Mouse (Mus musculus) MEL (cell line): ENCODE results near the gene Mettl26. TPM values are rescaled to one million over a fixed set of nuclear protein-coding genes. Genes with fewer than 3 reads are reported as not detected.

ENCODE experiments used
- DNase-seq: peaks from one replicate; pipeline ENCODE4 v3.0.0; 2011; ENCODE audit warnings: low read depth, low spot score
- H3K27ac ChIP-seq: 2 replicates; pipeline ENCODE4 v1.5.1; 2012; ENCODE audit warnings: low read depth, mild to moderate bottlenecking, control low read depth, low read length, moderate library complexity; ENCODE audit not compliant: control insufficient read depth
- H3K27me3 ChIP-seq, 2 experiments: fragments of 150-350 bp in 1 of 2; sonication (generic) in 1 of 2; 2 replicates each; pipeline ENCODE4 v1.6.1; 2012; ENCODE audit warnings: low read length in 2 of 2, mild to moderate bottlenecking in 2 of 2, improper control_type of control experiment in 1 of 2, moderate library complexity in 1 of 2; ENCODE audit not compliant: insufficient read depth in 2 of 2, control insufficient read depth in 1 of 2
- H3K36me3 ChIP-seq, 2 experiments: 2 replicates each; pipeline ENCODE4 v1.6.1; 2012 to 2014; ENCODE audit warnings: low read length in 2 of 2, improper control_type of control experiment in 1 of 2, inconsistent platforms in 1 of 2, mild to moderate bottlenecking in 1 of 2; ENCODE audit not compliant: insufficient read depth in 2 of 2, control insufficient read depth in 1 of 2
- H3K4me1 ChIP-seq, 2 experiments: fragments of 150-350 bp in 1 of 2; sonication (generic) in 1 of 2; 2 replicates each; pipeline ENCODE4 v1.6.1; 2012; ENCODE audit warnings: low read length in 2 of 2, improper control_type of control experiment in 1 of 2, mild to moderate bottlenecking in 1 of 2; ENCODE audit not compliant: insufficient read depth in 2 of 2, control insufficient read depth in 1 of 2
- H3K4me3 ChIP-seq, 2 experiments: fragments of 150-350 bp in 1 of 2; sonication (generic) in 1 of 2; 2 replicates each; pipeline ENCODE4 v1.5.1; 2012; ENCODE audit warnings: low read depth in 2 of 2, low read length in 2 of 2, mild to moderate bottlenecking in 2 of 2, moderate library complexity in 2 of 2, control low read depth in 1 of 2, improper control_type of control experiment in 1 of 2; ENCODE audit not compliant: control insufficient read depth in 1 of 2, insufficient read depth in 1 of 2
- H3K79me2 ChIP-seq: 2 replicates; pipeline ENCODE4 v1.6.1; 2012; ENCODE audit warnings: mild to moderate bottlenecking, low read length, moderate library complexity; ENCODE audit not compliant: control insufficient read depth, poor library complexity, insufficient read depth
- H3K9ac ChIP-seq: 2 replicates; pipeline ENCODE4 v1.6.1; 2012; ENCODE audit warnings: low read depth, mild to moderate bottlenecking, control low read depth, low read length, moderate library complexity; ENCODE audit not compliant: control insufficient read depth, poor library complexity, severe bottlenecking
- H3K9me3 ChIP-seq: fragments of 150-350 bp; sonication (generic); replicated peaks from 2 replicates; pipeline ENCODE4 v1.6.1; 2012; ENCODE audit warnings: mild to moderate bottlenecking, low read length, improper control_type of control experiment, moderate library complexity; ENCODE audit not compliant: insufficient read depth
- BHLHE40 ChIP-seq: IDR thresholded peaks from 2 replicates; pipeline ENCODE4 v1.6.1; 2012; ENCODE audit warnings: low read depth, mild to moderate bottlenecking, inconsistent platforms, low read length, improper control_type of control experiment, borderline replicate concordance
- CHD1 ChIP-seq: IDR thresholded peaks from 2 replicates; pipeline ENCODE4 v1.6.1; 2012; ENCODE audit warnings: low read depth, mild to moderate bottlenecking, inconsistent platforms, low read length, improper control_type of control experiment
- CHD2 ChIP-seq: IDR thresholded peaks from 2 replicates; pipeline ENCODE4 v1.6.1; 2011; ENCODE audit warnings: low read length, improper control_type of control experiment
- CTCF ChIP-seq, 3 experiments: IDR thresholded peaks in 2 of 3; conservative IDR thresholded peaks in 1 of 3; 2 replicates each; pipeline ENCODE4 v1.5.1; 2011 to 2012; ENCODE audit warnings: low read length in 3 of 3, low read depth in 2 of 3, mild to moderate bottlenecking in 2 of 3, improper control_type of control experiment in 1 of 3, inconsistent platforms in 1 of 3, mixed read lengths in 1 of 3, moderate library complexity in 1 of 3; ENCODE audit not compliant: control insufficient read depth in 1 of 3, insufficient read depth in 1 of 3, poor library complexity in 1 of 3, severe bottlenecking in 1 of 3
- E2F4 ChIP-seq: IDR thresholded peaks from 2 replicates; pipeline ENCODE4 v1.6.1; 2011; ENCODE audit warnings: low read depth, low read length, improper control_type of control experiment, borderline replicate concordance
- ELF1 ChIP-seq: IDR thresholded peaks from 2 replicates; pipeline ENCODE4 v1.6.1; 2014; ENCODE audit warnings: low read depth, mild to moderate bottlenecking, inconsistent platforms, low read length, improper control_type of control experiment, moderate library complexity
- EP300 ChIP-seq, 2 experiments: IDR thresholded peaks; 2 replicates each; pipeline ENCODE4 v1.6.1; 2011; ENCODE audit warnings: improper control_type of control experiment in 2 of 2, low read length in 2 of 2, low read depth in 1 of 2, mild to moderate bottlenecking in 1 of 2
- ETS1 ChIP-seq: IDR thresholded peaks from 2 replicates; pipeline ENCODE4 v1.6.1; 2012; ENCODE audit warnings: low read depth, mild to moderate bottlenecking, inconsistent platforms, low read length, improper control_type of control experiment, moderate library complexity
- GABPA ChIP-seq: IDR thresholded peaks from 2 replicates; pipeline ENCODE4 v1.6.1; 2012; ENCODE audit warnings: low read depth, mild to moderate bottlenecking, inconsistent platforms, low read length, improper control_type of control experiment, moderate library complexity
- GATA1 ChIP-seq: IDR thresholded peaks from 2 replicates; pipeline ENCODE4 v1.6.1; 2011; ENCODE audit warnings: low read depth, low read length, improper control_type of control experiment
- HCFC1 ChIP-seq: IDR thresholded peaks from 2 replicates; pipeline ENCODE4 v1.6.1; 2012; ENCODE audit warnings: low read depth, mild to moderate bottlenecking, inconsistent platforms, low read length, improper control_type of control experiment, moderate library complexity
- JUND ChIP-seq: IDR thresholded peaks from 2 replicates; pipeline ENCODE4 v1.6.1; 2011; ENCODE audit warnings: low read depth, mild to moderate bottlenecking, improper control_type of control experiment, low read length
- KAT2A ChIP-seq: conservative IDR thresholded peaks from 2 replicates; pipeline ENCODE4 v1.6.1; 2012; ENCODE audit warnings: low read depth, low read length, improper control_type of control experiment, inconsistent platforms
- MAFK ChIP-seq: IDR thresholded peaks from 2 replicates; pipeline ENCODE4 v1.6.1; 2011; ENCODE audit warnings: low read depth, mild to moderate bottlenecking, low read length, improper control_type of control experiment, borderline replicate concordance
- MAX ChIP-seq: IDR thresholded peaks from 2 replicates; pipeline ENCODE4 v1.6.1; 2011; ENCODE audit warnings: low read length, improper control_type of control experiment
- MEF2A ChIP-seq: IDR thresholded peaks from 2 replicates; pipeline ENCODE4 v1.6.1; 2014; ENCODE audit warnings: low read depth, mild to moderate bottlenecking, inconsistent platforms, low read length, improper control_type of control experiment; ENCODE audit not compliant: poor library complexity, insufficient replicate concordance, severe bottlenecking; ENCODE audit errors: extremely low read depth
- MYB ChIP-seq: IDR thresholded peaks from 2 replicates; pipeline ENCODE4 v1.6.1; 2011; ENCODE audit warnings: mild to moderate bottlenecking, low read depth, low read length, improper control_type of control experiment
- MYC ChIP-seq: IDR thresholded peaks from 2 replicates; pipeline ENCODE4 v1.6.1; 2011; ENCODE audit warnings: low read depth, mild to moderate bottlenecking, low read length, improper control_type of control experiment, moderate library complexity
- NELFE ChIP-seq: IDR thresholded peaks from 2 replicates; pipeline ENCODE4 v1.6.1; 2011; ENCODE audit warnings: low read depth, low read length, improper control_type of control experiment
- NRF1 ChIP-seq: IDR thresholded peaks from 2 replicates; pipeline ENCODE4 v1.6.1; 2014; ENCODE audit warnings: low read depth, mild to moderate bottlenecking, inconsistent platforms, low read length, improper control_type of control experiment, moderate library complexity; ENCODE audit not compliant: poor library complexity, insufficient read depth, severe bottlenecking
- POLR2A ChIP-seq, 2 experiments: IDR thresholded peaks; 2 replicates each; pipeline ENCODE4 v1.6.1; 2011 to 2012; ENCODE audit warnings: low read length in 2 of 2, mild to moderate bottlenecking in 2 of 2, control low read depth in 1 of 2, improper control_type of control experiment in 1 of 2, low read depth in 1 of 2, moderate library complexity in 1 of 2; ENCODE audit not compliant: control insufficient read depth in 1 of 2, insufficient read depth in 1 of 2, poor library complexity in 1 of 2
- POLR2AphosphoS2 ChIP-seq: IDR thresholded peaks from 2 replicates; pipeline ENCODE4 v1.6.1; 2011; ENCODE audit warnings: low read length, improper control_type of control experiment
- RAD21 ChIP-seq: IDR thresholded peaks from 2 replicates; pipeline ENCODE4 v1.6.1; 2011; ENCODE audit warnings: mild to moderate bottlenecking, low read depth, low read length, improper control_type of control experiment
- RCOR1 ChIP-seq: IDR thresholded peaks from 2 replicates; pipeline ENCODE4 v1.6.1; 2012; ENCODE audit warnings: low read depth, mild to moderate bottlenecking, inconsistent platforms, low read length, improper control_type of control experiment
- SIN3A ChIP-seq: IDR thresholded peaks from 2 replicates; pipeline ENCODE4 v1.6.1; 2012; ENCODE audit warnings: low read length, improper control_type of control experiment, inconsistent platforms
- SMC3 ChIP-seq: IDR thresholded peaks from 2 replicates; pipeline ENCODE4 v1.6.1; 2011; ENCODE audit warnings: low read depth, low read length, improper control_type of control experiment
- TAL1 ChIP-seq: IDR thresholded peaks from 2 replicates; pipeline ENCODE4 v1.6.1; 2012; ENCODE audit warnings: mild to moderate bottlenecking, inconsistent platforms, low read length, moderate library complexity, mixed read lengths
- TBP ChIP-seq: IDR thresholded peaks from 2 replicates; pipeline ENCODE4 v1.8.0; 2011; ENCODE audit warnings: low read depth, low read length, improper control_type of control experiment
- TCF12 ChIP-seq: IDR thresholded peaks from 2 replicates; pipeline ENCODE4 v1.6.1; 2014; ENCODE audit warnings: low read depth, mild to moderate bottlenecking, inconsistent platforms, low read length, improper control_type of control experiment, moderate library complexity
- UBTF ChIP-seq: IDR thresholded peaks from 2 replicates; pipeline ENCODE4 v1.6.1; 2012; ENCODE audit warnings: low read depth, mild to moderate bottlenecking, inconsistent platforms, low read length, improper control_type of control experiment, moderate library complexity, borderline replicate concordance; ENCODE audit not compliant: insufficient read depth
- USF1 ChIP-seq: IDR thresholded peaks from 2 replicates; pipeline ENCODE4 v1.6.1; 2014; ENCODE audit warnings: low read depth, mild to moderate bottlenecking, inconsistent platforms, low read length, improper control_type of control experiment, moderate library complexity
- ZC3H11A ChIP-seq: IDR thresholded peaks from 2 replicates; pipeline ENCODE4 v1.6.1; 2012; ENCODE audit warnings: low read depth, mild to moderate bottlenecking, inconsistent platforms, low read length, improper control_type of control experiment
- ZKSCAN1 ChIP-seq: IDR thresholded peaks from 2 replicates; pipeline ENCODE4 v1.6.1; 2012; ENCODE audit warnings: low read depth, mild to moderate bottlenecking, inconsistent platforms, low read length, improper control_type of control experiment, moderate library complexity
- ZMIZ1 ChIP-seq: IDR thresholded peaks from 2 replicates; pipeline ENCODE4 v1.6.1; 2012; ENCODE audit warnings: low read depth, mild to moderate bottlenecking, inconsistent platforms, low read length, improper control_type of control experiment, moderate library complexity
- ZNF384 ChIP-seq: IDR thresholded peaks from 2 replicates; pipeline ENCODE4 v1.6.1; 2012; ENCODE audit warnings: low read depth, mild to moderate bottlenecking, inconsistent platforms, low read length, improper control_type of control experiment
- polyA plus RNA-seq, 2 experiments: library from polyadenylated mRNA; stranded (reverse) in 1 of 2; unstranded in 1 of 2; fragments of >175 nt in 1 of 2; fragments of >200 nt in 1 of 2; gene quantifications; 2 replicates each; pipeline versions ENCODE4 v1.2.1 to v1.2.4; 2012; ENCODE audit warnings: low replicate concordance in 2 of 2, low read depth in 1 of 2; ENCODE audit not compliant: insufficient read length in 2 of 2, insufficient read depth in 1 of 2, missing spikeins in 1 of 2
- total RNA-seq: library from RNA; depleted of rRNA; stranded (reverse); fragments of 300-350 nt; gene quantifications from 2 replicates; pipeline ENCODE4 v1.2.3, GENCODE M21; 2012

Mettl26 gene
- total and polyA plus RNA-seq, 3 experiments = 31.7 to 50.6 TPM; not detected in 1

DNA sequence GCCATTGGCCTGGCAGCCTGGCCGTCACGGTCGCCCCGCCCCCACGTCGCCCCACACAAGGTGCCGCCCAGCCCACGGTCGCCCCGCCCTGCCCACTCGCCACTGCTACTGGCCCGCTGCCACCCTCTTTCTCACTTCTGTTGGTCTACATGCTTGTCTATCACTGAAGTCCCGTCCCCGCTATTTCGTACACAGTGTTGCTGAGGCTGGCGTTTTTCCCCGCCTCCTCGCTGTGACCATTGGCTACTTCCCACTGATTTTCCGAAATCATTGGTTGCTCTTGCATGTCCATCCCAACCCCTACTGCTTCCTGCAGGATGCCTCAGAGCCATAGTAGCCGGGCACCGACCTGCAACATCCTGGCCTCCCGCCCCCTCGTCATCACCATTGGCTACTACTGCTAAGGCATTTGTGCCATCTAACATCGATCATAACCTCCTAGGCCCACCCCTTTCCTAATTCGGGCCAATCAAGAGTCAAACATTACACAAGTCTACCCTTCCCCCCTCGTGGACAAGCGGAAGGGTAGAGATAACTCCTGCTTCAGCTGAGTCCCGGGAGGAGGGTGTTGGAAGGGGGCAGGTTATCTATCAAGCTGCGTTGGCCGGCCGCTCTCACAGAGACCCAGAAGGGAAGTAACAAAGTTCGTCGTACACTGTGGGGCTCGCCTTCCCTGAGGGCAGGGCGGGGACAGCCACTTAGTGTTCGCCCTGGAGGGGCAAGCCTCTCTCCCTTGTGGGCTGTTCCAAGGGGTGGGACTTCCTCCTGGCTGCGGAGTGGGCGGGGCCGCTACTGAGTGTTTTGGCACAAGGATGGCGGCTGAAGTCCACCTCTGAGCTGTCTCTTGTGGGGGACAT, 45.1 kb downstream of the Mettl26 start:
- H3K27me3 ChIP-seq = no peaks in the 10 kb centered on the region
- H3K9ac ChIP-seq = peak overlapping the region; percentile 81
- peak overlapping the region; percentile 93 for H3K27ac ChIP-seq
- no peaks in the 10 kb centered on the region for H3K9me3 ChIP-seq
- peak; percentile 100 for DNase-seq
- H3K36me3 ChIP-seq = peaks cover 0 to 17% of the 10 kb centered on the region in 2 experiments; a peak in 2 of 4 replicates
- peak overlapping the region; percentile 76 to 86 for H3K4me3 ChIP-seq
- H3K4me1 ChIP-seq = peaks cover 2 to 23% of the 10 kb centered on the region in 2 experiments; a peak in 3 of 4 replicates
- peaks cover 25% of the 10 kb centered on the region for H3K79me2 ChIP-seq
- peak; percentile 78 for TF ChIP-seq ELF1
- TF ChIP-seq CHD1 = peak; percentile 89; the same call in 1 of the 2 replicates
- TF ChIP-seq MAX = peak; percentile 76
- TF ChIP-seq JUND = no peak
- peak; percentile 4; the same call in 1 of the 2 replicates for TF ChIP-seq USF1
- TF ChIP-seq E2F4 = no peak
- TF ChIP-seq EP300 (IDR thresholded peaks at IDR 0.05; ENCODE audit: low read depth in 1 of 2, low read length in 2 of 2) = peak; percentile 8 to 63; a peak in 2 of 4 replicates
- TF ChIP-seq SMC3 = no peak
- TF ChIP-seq CTCF (IDR thresholded peaks at IDR 0.05 in 2 of 3, conservative IDR thresholded peaks at IDR 0.05 in 1 of 3; ENCODE audit: control insufficient read depth in 1 of 3, insufficient read depth in 1 of 3, low read depth in 2 of 3, low read length in 3 of 3, poor library complexity in 1 of 3, severe bottlenecking in 1 of 3) = no peak
- TF ChIP-seq TCF12 = 0 out of 2 replicates have a peak, but pooled peaks have one; percentile 12
- peak; percentile 13; the same call in 1 of the 2 replicates for TF ChIP-seq MYC
- 0 out of 2 replicates have a peak, but pooled peaks have one; percentile 19 for TF ChIP-seq RCOR1
- peak; percentile 86 for TF ChIP-seq CHD2
- TF ChIP-seq UBTF = 0 out of 2 replicates have a peak, but pooled peaks have one; percentile 37
- TF ChIP-seq ZC3H11A = no peak
- TF ChIP-seq POLR2A (IDR thresholded peaks at IDR 0.05; ENCODE audit: control insufficient read depth in 1 of 2, insufficient read depth in 1 of 2, low read depth in 1 of 2, low read length in 2 of 2, poor library complexity in 1 of 2) = peak; percentile 61 to 76; a peak in 3 of 4 replicates
- no peak for TF ChIP-seq ZKSCAN1
- TF ChIP-seq BHLHE40 = peak; percentile 53; the same call in 1 of the 2 replicates
- no peak for TF ChIP-seq MAFK
- no peak for TF ChIP-seq RAD21
- no peak for TF ChIP-seq ZNF384
- TF ChIP-seq GATA1 = peak; percentile 71
- peak; percentile 79 for TF ChIP-seq HCFC1
- peak; percentile 41; the same call in 1 of the 2 replicates for TF ChIP-seq NRF1
- TF ChIP-seq TAL1 = peak; percentile 17; the same call in 1 of the 2 replicates
- peak; percentile 73 for TF ChIP-seq NELFE
- TF ChIP-seq SIN3A = peak; percentile 95
- no peak for TF ChIP-seq MYB
- peak; percentile 56; the same call in 1 of the 2 replicates for TF ChIP-seq KAT2A
- no peak for TF ChIP-seq MEF2A
- TF ChIP-seq GABPA = no peak
- peak; percentile 94 for TF ChIP-seq ETS1
- peak; percentile 59; the same call in 1 of the 2 replicates for TF ChIP-seq POLR2AphosphoS2
- peak; percentile 78 for TF ChIP-seq ZMIZ1
- TF ChIP-seq TBP = 0 out of 2 replicates have a peak, but pooled peaks have one; percentile 31
